Mouse (Mus musculus) NIH3T3 (cell line): ENCODE results near the gene Stn1.
A peak's percentile ranks its signal among the peaks of the same experiment; 100 is the strongest.
"Not testable (repeated sequence)": the region's sequence is repeated elsewhere in the genome, so short reads cannot be mapped to it uniquely, and the experiment has no call there.

ENCODE experiments used
- DNase-seq: peaks from one replicate; pipeline ENCODE4 v3.0.0-alpha.2; 2012; ENCODE audit warnings: low read depth

Stn1 gene

DNA sequence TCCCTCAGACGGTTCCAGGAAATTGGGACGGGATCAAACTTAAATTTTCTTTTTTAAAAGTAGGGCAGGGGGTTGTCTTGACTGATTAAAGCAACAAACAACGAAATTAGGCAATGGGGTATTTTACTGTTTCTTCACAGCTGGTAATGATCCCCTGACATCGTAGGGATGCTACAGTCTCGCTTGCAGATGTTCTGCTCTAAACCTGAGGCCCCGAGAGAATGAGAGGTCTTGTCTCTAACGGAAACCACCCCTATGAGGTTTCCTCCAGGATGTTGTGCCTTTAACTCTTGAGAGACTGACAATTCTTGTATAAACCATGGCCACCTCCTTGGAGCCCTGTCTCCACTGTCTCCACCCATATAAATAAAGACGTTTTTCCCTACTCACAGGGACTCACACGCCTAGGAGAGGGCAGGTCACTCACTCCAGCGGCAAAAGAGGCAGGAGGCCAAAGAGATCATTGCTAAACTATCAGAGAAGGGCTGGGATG is at the start of gene Stn1:
TSS of gene Stn1 (minus strand) at position 208 of the 493 bp plus-strand sequence.
- DNase-seq: no peak

DNA sequence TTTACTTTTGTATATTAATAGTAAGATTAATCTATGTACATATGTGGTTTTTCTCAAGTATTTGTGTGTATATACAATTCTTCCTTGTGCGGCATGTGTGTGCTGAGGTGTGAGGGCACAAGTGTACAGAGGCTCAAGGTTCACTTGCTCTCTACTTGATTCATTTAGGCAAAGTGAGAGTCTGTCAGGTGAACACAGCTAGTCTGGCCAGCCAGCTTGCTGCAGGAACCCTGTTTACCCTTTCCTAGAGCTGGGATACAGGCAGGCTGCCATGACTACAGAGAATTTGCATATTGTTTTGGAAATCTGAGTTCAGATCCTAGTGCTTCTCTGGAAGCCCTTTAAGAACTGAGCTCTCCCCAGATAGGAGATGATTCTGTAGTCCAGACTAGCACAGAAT is 49.7 kb upstream of the Stn1 start:
- peak; percentile 40 for DNase-seq

DNA sequence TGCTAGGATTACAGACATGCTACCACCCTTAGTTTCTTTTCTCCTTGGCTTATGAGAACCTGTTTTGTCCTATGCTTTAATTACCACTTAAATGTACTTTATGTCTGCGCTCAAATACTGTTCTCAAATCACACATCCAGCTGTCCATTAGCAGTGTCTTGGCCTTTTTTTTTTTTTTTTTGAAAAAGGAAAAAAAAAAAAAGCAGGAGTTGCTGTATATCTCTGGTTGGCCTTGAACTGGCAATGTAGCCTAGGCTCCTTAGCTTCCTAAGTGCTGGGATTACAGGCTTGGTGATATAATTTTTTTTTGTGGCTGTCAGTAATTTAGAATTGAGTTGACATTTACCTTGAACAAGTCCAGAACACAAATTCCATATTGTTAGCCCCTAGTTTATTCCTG is 48.5 kb upstream of the Stn1 start:
- no peak for DNase-seq

GRCm38 (mm10) chr19:47579788-47580631 is 42.7 kb upstream of the Stn1 start:
- DNase-seq: peak; percentile 63

DNA sequence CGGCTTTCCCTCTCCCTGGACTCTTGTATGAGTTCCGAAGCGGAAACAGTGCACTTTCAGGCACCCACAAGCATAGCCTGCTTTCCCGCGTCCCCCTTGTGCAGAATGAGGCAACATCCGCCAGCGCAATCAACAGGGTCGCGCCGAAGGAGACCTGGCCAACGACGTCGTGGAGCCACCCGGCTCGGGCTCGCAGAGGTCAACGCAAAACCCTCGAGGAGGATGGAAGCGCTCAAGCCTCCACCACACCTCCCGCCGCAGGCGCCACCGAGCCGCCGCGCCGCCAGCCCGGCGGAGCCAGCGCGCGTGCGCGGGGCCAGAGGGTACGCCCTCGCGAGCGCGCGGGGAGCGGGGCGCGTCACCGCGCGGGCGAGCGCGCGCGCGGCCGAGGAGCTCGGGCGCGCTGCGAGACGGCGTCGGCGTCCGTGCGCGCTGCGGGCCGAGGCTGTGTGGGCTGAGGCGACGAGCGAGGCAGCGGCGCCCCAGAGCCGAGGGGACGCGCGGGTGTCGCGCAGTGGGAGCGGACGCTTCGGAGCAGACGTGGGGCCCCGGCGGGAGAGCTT is 42.0 kb upstream of the Stn1 start, which contains the start of gene Slk:
TSS of gene Slk (plus strand) at position 454 of the 563 bp plus-strand sequence.
- peak; percentile 95 for DNase-seq

DNA sequence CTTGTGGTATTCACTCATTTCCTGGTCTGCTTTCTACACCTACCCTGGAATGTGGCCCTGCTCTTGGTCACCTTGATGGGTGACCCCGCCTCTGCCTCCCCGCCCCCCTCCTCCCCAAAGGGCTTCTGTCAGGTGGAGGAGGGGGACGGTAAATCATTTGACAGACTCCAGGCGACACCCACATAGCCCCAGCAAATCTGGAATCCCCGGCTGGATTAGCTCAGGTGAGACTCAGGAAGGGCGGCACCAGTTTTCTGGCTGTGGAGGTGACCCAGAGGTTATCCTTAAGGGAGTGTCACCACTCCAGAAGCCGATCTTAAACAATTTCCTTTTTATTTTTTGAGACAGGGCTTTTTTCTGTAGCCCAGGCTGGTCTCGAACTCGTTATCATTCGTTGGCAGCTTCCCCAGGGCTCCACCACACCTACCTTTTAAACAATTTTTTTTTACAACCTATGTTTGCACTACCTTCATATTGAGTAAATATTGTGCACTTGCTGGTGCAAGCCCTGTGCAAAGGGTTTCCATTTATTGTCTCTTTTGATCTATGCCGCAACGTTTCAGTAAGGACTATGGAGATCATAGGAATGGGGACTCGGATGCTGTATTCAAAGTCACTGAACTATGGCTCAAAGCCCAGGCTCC is 41.4 kb upstream of the Stn1 start:
- no peak for DNase-seq

DNA sequence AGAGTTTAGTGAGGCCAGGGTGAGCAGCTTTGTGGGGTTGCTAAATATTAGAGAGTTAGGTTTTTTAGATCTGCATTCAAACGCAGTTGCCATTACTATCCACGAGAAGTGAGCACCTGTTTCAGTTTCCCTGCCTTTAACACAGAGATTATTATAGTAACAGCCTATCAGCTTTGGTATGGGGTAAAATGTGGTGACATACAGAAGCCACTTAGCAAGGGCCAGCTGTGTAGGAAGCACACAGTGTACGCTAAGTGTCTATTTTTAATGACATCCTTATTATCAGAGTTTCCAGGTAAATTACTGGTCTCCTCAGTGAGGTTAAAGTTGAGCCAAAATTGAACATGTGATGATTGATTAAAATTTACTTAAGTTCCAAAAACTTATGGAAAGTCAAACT is 36.4 kb upstream of the Stn1 start:
- DNase-seq: no peak

GRCm38 (mm10) chr19:47571981-47572380 is 34.7 kb upstream of the Stn1 start:
- not testable (repeated sequence) for DNase-seq

DNA sequence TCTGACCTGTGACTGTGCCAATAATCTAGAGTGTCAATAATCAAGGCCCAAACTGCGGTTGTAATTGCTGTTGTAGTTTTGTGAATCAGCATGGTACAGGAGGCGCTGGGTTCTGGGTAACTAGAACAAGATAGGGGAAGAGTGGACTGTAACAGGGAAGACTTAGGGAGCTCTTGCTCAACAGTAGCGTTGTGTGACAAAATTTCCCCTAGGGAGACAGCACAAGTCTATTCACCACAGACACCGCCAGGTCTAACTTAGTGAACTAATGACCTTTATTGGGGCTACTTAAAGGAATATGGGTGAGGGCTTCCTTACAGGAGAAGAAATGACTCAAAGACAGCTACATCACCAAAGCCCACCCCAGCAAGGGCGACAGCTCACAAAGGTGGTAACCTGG is 32.7 kb upstream of the Stn1 start:
- no peak for DNase-seq

DNA sequence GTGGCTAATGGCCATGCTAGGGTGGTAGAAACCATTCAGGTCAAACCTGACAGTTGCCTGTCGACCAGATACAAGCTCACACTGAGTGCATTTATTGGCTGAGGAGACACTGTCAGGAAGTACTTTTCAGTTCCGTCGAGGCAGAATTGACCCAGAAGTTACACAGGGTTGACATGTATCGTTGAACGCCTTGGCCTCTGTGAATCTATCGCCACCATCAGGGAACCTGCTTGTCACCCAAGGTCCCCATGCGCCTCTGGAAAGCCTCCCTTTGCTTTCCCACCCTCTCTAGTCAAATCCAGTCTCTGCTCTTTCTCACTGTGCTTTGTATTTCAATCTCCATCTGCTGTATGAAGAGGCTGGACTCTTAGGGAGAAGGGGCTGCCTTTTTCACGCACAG is 28.7 kb upstream of the Stn1 start:
- no peak for DNase-seq

- DNase-seq: no peak
Observed at GRCm38 (mm10) chr19:47565031-47565654, 27.8 kb upstream of the Stn1 start.

GRCm38 (mm10) chr19:47563715-47564114 is 26.4 kb upstream of the Stn1 start:
- DNase-seq: no peak

DNA sequence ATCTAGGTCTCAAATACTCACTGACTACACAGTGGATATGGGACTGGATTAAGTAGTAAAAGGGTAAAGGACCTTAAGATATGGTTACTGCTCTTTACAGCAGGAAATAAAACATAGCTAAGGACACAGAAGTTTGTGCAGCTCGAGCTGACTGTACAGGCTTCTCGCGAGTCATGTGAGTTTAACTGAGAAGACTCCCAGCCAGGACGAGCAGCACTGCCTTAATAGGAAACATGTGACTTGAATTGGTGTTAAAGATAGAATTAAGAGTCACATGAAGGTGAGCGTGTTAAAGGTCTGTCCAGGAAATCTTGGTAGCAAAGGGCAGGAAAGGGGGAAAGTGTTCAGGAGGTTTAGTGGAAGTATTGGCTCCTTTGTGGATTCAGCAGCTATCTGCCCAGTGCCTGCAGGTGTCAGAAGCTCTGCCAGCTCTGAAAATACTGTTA is 24.7 kb upstream of the Stn1 start:
- DNase-seq: peak; percentile 78

GRCm38 (mm10) chr19:47560544-47561161 is 23.3 kb upstream of the Stn1 start:
- DNase-seq: no peak

GRCm38 (mm10) chr19:47559751-47560512 is 22.6 kb upstream of the Stn1 start:
- peak; percentile 93 for DNase-seq

DNA sequence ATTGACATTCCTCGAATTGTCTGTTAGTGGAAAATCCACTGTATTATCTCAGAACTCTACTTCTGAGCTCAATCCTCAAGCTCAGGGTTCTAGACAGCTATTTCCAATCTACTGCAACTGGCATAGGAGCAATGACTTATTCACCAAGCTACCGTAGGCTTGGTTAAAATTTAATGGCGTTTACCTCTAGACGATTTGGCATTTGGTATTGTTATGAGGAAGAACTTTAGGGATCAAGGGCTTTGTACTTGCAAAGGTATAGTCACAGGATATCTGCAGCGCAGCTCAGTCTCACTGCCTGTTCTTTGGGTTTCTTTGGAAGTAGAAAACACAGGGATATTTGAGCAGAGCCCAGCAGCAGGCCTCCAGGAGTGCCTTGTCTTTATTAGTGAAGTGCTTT is 21.8 kb upstream of the Stn1 start:
- no peak for DNase-seq

GRCm38 (mm10) chr19:47549584-47549983 is 12.3 kb upstream of the Stn1 start:
- no peak for DNase-seq

DNA sequence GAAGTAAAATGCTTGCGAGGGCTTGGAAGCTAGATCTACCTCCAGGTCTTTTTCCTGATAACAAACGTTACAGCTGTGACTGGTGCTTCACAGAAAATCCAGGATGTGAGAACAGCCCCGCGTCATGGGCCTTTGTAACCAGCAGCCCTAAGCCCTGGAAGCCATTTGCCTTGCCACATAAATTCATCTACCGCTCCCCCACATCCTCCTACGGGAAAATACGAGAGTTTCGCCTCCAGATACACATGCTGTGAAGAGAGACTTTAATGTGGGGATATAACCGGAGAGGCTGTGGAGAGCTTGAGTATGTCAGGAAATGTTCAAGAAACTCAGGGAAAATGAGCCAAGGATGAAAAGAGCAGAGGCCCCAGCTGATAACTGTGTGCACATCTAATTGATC is 11.9 kb upstream of the Stn1 start:
- no peak for DNase-seq

DNA sequence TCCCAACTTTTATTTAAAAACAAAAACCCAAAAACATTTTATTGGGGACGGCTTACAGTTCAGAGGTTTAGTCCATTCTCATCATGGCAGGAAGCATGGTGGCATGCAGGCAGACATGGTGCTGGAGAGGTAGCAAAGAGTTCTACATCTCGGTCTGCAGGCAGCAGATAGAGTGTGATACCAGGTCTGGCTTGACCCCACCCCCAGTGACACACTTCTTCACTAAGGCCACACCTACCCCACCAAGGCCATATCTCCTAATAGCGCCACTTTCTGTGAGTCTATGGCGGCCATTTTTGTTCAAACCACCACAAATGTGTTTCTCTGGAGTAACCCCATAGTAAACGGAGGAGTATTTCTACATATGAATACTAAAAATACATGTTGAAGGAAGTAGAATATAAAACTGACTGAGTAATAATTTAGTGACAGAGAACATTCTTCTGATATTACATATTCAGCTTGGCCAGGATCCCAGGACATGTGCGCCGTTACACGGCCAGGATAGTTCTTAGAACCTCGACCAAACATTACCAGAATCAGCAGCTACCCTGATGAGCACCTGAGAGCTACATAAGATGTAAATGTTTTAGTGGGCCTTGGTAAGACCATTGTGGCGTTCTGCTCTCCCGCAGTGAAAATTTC is 11.2 kb upstream of the Stn1 start:
- peak; percentile 80 for DNase-seq

DNA sequence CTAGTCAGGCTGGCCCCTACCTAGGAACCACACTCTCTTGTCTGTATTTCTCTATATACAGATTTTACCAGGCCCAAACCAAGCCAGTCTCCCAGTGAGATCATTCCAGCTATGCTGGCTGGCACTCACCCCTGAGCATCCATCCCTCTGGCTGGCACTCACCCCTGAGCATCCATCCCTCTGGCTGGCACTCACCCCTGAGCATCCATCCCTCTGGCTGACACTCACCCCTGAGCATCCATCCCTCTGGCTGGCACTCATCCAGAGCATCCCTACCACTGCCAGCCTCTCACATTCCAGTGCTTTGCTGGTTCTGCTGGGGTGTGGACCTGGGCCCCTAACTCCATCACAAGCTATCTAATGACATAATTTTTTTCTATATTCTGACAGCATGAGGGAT is 8.2 kb upstream of the Stn1 start:
- DNase-seq: no peak

DNA sequence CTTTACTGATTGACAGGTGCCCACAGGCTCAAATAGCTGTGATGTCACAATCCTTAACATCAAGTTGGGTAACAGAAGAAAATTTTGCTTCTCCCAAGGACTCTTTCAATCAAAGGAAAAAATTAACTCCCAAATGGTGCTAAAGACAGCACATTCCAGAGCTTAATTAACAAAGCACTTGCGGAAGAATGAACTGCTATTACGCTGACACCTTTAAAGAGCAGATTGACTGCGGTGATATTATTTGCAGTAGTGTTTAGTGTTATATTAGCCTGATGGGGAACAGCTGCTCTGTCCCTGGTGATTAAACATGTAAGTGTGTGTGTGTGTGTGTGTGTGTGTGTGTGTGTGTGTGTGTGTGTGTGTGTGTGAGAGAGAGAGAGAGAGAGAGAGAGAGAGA is 7.7 kb upstream of the Stn1 start:
- DNase-seq: no peak
